Mouse (Mus musculus) hindbrain, embryonic 10.5 days (tissue): ENCODE data around the gene Ppp1r12c. TPM values are rescaled to one million over a fixed set of nuclear protein-coding genes. Genes with fewer than 3 reads are reported as not detected.

ENCODE experiments used
- DNase-seq: peaks from one replicate; pipeline ENCODE4 v3.0.0-alpha.2; 2017; ENCODE audit warnings: low spot score
- H3K27ac ChIP-seq: fragments of 300-500 bp; sonication (generic); 2 replicates; pipeline ENCODE4 v1.5.1; 2016; ENCODE audit warnings: mild to moderate bottlenecking, moderate library complexity
- H3K27me3 ChIP-seq: fragments of 300-500 bp; sonication (generic); 2 replicates; pipeline ENCODE4 v1.6.1; 2016; ENCODE audit warnings: mild to moderate bottlenecking; ENCODE audit not compliant: poor library complexity, insufficient read depth, severe bottlenecking
- H3K36me3 ChIP-seq: fragments of 300-500 bp; sonication (generic); 2 replicates; pipeline ENCODE4 v1.6.1; 2016; ENCODE audit warnings: mild to moderate bottlenecking, moderate library complexity
- H3K4me1 ChIP-seq: fragments of 300-500 bp; sonication (generic); replicated peaks from 2 replicates; pipeline ENCODE4 v1.6.1; 2016; ENCODE audit warnings: mild to moderate bottlenecking
- H3K4me3 ChIP-seq: fragments of 300-500 bp; sonication (generic); 2 replicates; pipeline ENCODE4 v1.5.1; 2016; ENCODE audit warnings: mild to moderate bottlenecking, moderate library complexity
- H3K9me3 ChIP-seq: fragments of 300-500 bp; sonication (generic); 2 replicates; pipeline ENCODE4 v1.6.1; 2016; ENCODE audit warnings: mild to moderate bottlenecking, moderate library complexity
- WGBS: fragments of 180-500 bp; shearing (Covaris S2); methylation state at CpG from one replicate; pipeline ENCODE4 v1.1.7; 2016; 5-methylcytosine and 5-hydroxymethylcytosine counted together
- polyA plus RNA-seq: library from polyadenylated mRNA; unstranded; fragments of >200 nt; fragmentation: Nextera tagmentation; extraction: Ambion mirVana; gene quantifications from 2 replicates; pipeline ENCODE4 v1.2.1, GENCODE M21; 2016

Ppp1r12c gene
- polyA plus RNA-seq, 1 experiment from 2014 or later: 45.8 TPM

GRCm38 (mm10) chr7:4511489-4512224, 10.2 kb upstream of the Ppp1r12c start:
- Histone ChIP-seq H3K27ac (no peak overlapping the region), H3K27me3 (peaks cover 16% of the 10 kb centered on the region), H3K36me3 (no peaks in the 10 kb centered on the region), H3K4me1 (peaks cover 31% of the 10 kb centered on the region), H3K4me3 (no peak overlapping the region), H3K9me3 (peaks cover 7% of the 10 kb centered on the region; the same call in 1 of the 2 replicates)
- 83% methylated on average over 8 of the region's 8 CpGs for WGBS
- DNase-seq: no peak

DNA sequence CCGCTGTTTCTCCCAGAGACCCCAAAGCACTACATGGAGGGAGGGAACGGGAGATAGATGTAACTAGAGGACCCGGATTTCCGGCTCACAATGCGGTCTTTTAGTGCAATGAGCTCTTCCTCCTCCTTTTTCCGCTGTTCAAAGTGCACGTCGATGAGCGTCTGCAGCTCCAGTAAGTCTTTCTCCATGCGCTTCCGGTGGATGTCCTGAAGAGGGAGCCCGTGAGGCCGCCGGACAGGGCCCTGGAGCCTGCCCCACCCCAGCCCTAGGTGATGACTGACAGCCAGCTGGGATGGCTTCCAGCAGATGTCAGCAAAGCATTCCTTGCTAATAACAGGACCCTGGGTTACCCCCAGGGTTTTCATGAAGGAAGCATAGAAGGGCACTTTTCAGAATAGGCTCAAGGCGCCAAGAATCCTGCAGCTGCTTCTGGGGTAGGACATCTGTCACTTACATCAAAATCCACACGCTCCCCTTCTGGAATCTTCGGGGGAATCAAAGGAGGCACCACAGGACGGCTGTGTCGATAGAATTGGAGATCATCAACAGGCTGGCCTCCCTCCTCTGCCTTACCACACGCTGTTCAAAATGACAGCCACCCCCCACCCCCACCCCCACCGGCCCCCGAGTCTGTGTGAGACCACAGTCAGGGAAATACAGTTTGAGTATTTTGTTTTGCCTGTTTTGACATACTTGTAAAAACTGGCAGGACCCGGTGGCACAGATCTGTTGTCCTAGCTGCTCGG, 8.6 kb upstream of the Ppp1r12c start:
- 14% methylated on average over 24 of the region's 24 CpGs for WGBS
- 0 out of 2 replicates have a peak overlapping the region, but pooled peaks have one; percentile 13 for H3K4me3 ChIP-seq
- H3K9me3 ChIP-seq: peaks cover 7% of the 10 kb centered on the region; the same call in 1 of the 2 replicates
- peak; percentile 86 for DNase-seq
- peak overlapping the region; percentile 50; the same call in 1 of the 2 replicates for H3K27ac ChIP-seq
- H3K36me3 ChIP-seq: no peaks in the 10 kb centered on the region
- peaks cover 16% of the 10 kb centered on the region for H3K27me3 ChIP-seq
- H3K4me1 ChIP-seq: peaks cover 19% of the 10 kb centered on the region

GRCm38 (mm10) chr7:4508739-4509116, 7.2 kb upstream of the Ppp1r12c start:
- no peak for DNase-seq
- Histone ChIP-seq H3K36me3 (no peaks in the 10 kb centered on the region), H3K9me3 (peaks cover 7% of the 10 kb centered on the region; the same call in 1 of the 2 replicates), H3K27me3 (peaks cover 16% of the 10 kb centered on the region), H3K4me1 (peaks cover 21% of the 10 kb centered on the region), H3K4me3 (no peak overlapping the region), H3K27ac (no peak overlapping the region)
- 86% methylated on average over 8 of the region's 8 CpGs for WGBS

GRCm38 (mm10) chr7:4508062-4508738, 6.7 kb upstream of the Ppp1r12c start:
- Histone ChIP-seq H3K4me1 (peaks cover 21% of the 10 kb centered on the region), H3K4me3 (no peak overlapping the region), H3K9me3 (peaks cover 7% of the 10 kb centered on the region; the same call in 1 of the 2 replicates), H3K27ac (no peak overlapping the region), H3K36me3 (no peaks in the 10 kb centered on the region), H3K27me3 (peaks cover 16% of the 10 kb centered on the region)
- DNase-seq: no peak
- WGBS: 64% methylated on average over 32 of the region's 32 CpGs

DNA sequence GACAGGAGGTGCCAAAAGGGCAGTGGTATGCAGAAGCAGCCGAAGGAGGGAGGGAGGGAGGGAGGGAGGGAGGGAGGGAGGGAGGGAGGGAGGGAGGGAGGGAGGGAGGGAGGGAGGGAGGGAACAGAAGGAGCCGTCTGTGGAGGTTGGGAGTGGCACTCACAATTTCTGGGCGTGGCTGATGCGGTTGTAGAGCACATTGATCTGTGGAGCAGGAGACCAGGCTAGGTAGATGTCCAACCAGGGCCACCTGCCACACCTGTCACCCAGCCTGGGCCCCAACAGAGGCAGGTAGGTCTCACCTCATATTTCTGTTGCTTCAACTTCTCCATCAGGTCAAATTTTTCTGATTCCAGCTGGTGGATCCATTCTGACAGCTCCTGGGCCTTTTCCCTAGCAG, 5.7 kb upstream of the Ppp1r12c start:
- Histone ChIP-seq H3K9me3 (peaks cover 7% of the 10 kb centered on the region; the same call in 1 of the 2 replicates), H3K4me1 (peaks cover 26% of the 10 kb centered on the region), H3K27ac (no peak overlapping the region), H3K36me3 (no peaks in the 10 kb centered on the region), H3K4me3 (no peak overlapping the region), H3K27me3 (peaks cover 16% of the 10 kb centered on the region)
- 65% methylated on average over 4 of the region's 4 CpGs for WGBS
- no peak for DNase-seq

- DNase-seq: no peak
- no peak overlapping the region for H3K4me3 ChIP-seq
- peaks cover 27% of the 10 kb centered on the region for H3K4me1 ChIP-seq
- 56% methylated on average over 11 of the region's 11 CpGs for WGBS
- peaks cover 12% of the 10 kb centered on the region for H3K27me3 ChIP-seq
- H3K27ac ChIP-seq: no peak overlapping the region
- H3K36me3 ChIP-seq: no peaks in the 10 kb centered on the region
- peaks cover 7% of the 10 kb centered on the region; the same call in 1 of the 2 replicates for H3K9me3 ChIP-seq
Observed at GRCm38 (mm10) chr7:4504646-4505435, 3.4 kb upstream of the Ppp1r12c start.

DNA sequence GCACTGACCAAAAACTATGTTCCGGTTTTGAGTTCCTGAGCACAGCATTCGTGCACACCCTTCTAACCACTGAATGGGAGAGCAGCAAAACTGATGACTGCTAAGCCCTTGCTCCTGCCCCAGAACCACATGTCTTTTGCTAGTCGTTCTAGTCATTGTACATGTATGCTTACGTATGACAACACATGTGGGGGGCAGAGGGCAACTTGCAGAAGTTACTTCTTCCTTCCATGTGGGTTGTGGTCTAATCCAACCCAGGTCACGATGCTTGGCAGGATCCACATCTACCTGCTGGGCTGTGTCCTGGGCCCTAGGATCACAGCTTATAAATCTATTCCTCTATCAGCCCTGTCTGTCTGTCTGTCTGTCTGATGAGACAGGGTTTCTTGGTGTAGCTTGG, 2.4 kb upstream of the Ppp1r12c start:
- 84% methylated on average over 5 of the region's 5 CpGs for WGBS
- Histone ChIP-seq H3K4me1 (peaks cover 35% of the 10 kb centered on the region), H3K36me3 (0 out of 2 replicates have a peak, but pooled peaks cover 5% of the 10 kb centered on the region), H3K27ac (no peak overlapping the region), H3K4me3 (no peak overlapping the region), H3K27me3 (peaks cover 4% of the 10 kb centered on the region), H3K9me3 (peaks cover 7% of the 10 kb centered on the region; the same call in 1 of the 2 replicates)
- DNase-seq: no peak

DNA sequence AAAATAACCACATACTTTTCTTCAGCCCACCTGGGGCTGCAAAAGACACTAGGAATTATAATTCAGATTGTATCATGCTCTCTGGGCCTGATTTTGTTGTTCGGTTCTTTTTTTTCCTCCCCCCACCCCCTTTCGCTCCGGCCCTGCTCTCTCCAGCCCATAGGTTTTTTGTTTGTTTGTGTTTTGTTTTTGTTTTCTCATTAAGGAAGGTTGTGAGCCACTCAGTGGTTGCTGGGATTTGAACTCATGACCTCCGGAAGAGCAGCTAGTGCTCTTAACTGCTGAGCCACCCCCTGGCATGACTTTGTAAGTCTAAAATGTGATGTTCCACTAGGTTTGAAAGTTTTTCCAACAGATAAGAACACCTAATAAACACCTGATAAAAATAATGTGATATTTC, 1.6 kb upstream of the Ppp1r12c start:
- peaks cover 42% of the 10 kb centered on the region for H3K4me1 ChIP-seq
- 82% methylated on average over 4 of the region's 4 CpGs for WGBS
- no peak overlapping the region for H3K4me3 ChIP-seq
- no peak for DNase-seq
- H3K9me3 ChIP-seq: peaks cover 4% of the 10 kb centered on the region; the same call in 1 of the 2 replicates
- no peak overlapping the region for H3K27ac ChIP-seq
- no peaks in the 10 kb centered on the region for H3K27me3 ChIP-seq
- 0 out of 2 replicates have a peak, but pooled peaks cover 5% of the 10 kb centered on the region for H3K36me3 ChIP-seq

DNA sequence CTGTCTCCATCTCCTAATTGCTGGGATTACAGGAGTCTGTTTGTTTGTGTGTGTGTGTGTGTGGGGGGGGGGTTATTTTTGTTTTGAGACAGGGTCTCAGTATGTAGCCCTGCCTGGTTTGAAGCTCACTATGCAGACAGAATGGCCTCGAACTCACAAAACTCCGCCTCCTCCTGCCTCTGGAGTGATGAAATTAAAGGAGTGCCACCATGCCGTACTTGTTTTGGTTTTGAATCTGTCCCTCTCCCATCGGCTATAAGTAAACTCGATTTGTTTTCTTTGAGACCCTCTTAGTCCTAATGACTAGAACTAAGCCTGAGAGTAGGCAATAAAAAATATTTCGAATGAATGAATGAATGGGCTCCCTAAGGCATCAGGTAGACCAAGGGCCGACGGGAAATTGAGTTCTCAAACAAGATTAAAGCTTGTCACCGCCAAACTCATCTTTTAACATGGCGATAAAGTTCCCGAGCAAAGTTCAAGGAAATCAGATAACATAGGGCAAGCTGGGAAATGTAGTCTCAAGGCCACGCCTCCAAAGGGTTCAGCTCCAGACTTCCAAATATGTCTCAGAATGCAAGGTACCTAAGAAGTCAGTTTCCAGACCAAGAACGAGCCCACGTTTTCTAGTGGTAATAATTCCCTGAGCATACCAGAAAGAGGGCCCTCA, 1.1 kb upstream of the Ppp1r12c start:
- Histone ChIP-seq H3K27ac (peak overlapping the region; percentile 96), H3K9me3 (no peaks in the 10 kb centered on the region), H3K4me1 (peaks cover 48% of the 10 kb centered on the region), H3K4me3 (peak overlapping the region; percentile 95), H3K36me3 (peaks cover 9% of the 10 kb centered on the region; the same call in 1 of the 2 replicates), H3K27me3 (no peaks in the 10 kb centered on the region)
- WGBS: 14% methylated on average over 14 of the region's 14 CpGs
- DNase-seq: peak; percentile 20

DNA sequence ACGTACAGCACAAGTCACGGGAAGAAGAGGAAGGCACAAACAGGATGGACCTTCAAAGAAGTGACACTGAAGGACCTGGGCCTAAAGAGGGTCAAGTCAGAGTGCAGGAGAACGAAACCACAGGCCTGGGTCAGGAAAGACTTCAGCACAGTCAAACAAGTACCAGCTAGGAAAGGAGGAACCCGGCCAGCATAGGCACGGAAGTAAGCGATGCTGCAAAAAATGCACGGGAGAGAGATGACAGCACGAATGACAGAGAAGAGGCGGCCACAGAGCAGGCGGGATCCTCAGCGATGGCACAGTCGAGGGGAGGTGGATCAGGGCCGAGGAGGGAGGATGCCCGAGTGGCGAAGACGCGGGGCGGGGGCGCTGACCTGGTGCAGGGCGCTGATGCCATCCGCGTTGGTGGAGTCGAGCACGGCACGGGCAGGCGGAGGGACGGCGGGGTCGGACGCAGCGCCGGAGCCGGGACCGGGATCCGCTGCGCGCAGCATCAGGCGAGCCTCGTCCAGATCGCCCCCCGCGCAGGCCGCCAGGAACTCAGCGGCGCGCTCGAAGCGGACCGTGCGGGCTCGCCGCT, 498 bp downstream of the Ppp1r12c start:
- Histone ChIP-seq H3K36me3 (peaks cover 25% of the 10 kb centered on the region), H3K27me3 (no peaks in the 10 kb centered on the region), H3K27ac (peak overlapping the region; percentile 96), H3K4me1 (peaks cover 54% of the 10 kb centered on the region), H3K4me3 (peak overlapping the region; percentile 95), H3K9me3 (no peaks in the 10 kb centered on the region)
- DNase-seq: no peak
- 1% methylated on average over 52 of the region's 52 CpGs for WGBS

GRCm38 (mm10) chr7:4499034-4499433, 2.4 kb downstream of the Ppp1r12c start:
- H3K27me3 ChIP-seq: no peaks in the 10 kb centered on the region
- peaks cover 45% of the 10 kb centered on the region for H3K36me3 ChIP-seq
- H3K4me3 ChIP-seq: peak overlapping the region; percentile 21; the same call in 1 of the 2 replicates
- H3K4me1 ChIP-seq: peaks cover 45% of the 10 kb centered on the region
- H3K27ac ChIP-seq: no peak overlapping the region
- no peaks in the 10 kb centered on the region for H3K9me3 ChIP-seq
- DNase-seq: no peak
- 95% methylated on average over 4 of the region's 4 CpGs for WGBS
